Mouse (Mus musculus) spleen, adult 12 weeks (tissue): ENCODE measurements around the gene Parp11.

ENCODE experiments used
- DNase-seq: peaks from one replicate; pipeline ENCODE4 v3.0.0; 2022; ENCODE audit warnings: low spot score

The Parp11 gene

GRCm38 (mm10) chr6:127448869-127449268, 2.2 kb downstream of the Parp11 start:
- DNase-seq: no peak

- no peak for DNase-seq
Observed at GRCm38 (mm10) chr6:127449531-127450422, 3.1 kb downstream of the Parp11 start.

GRCm38 (mm10) chr6:127453407-127454343, 7.0 kb downstream of the Parp11 start:
- peak; percentile 93 for DNase-seq

GRCm38 (mm10) chr6:127454344-127454707, 7.7 kb downstream of the Parp11 start:
- no peak for DNase-seq

GRCm38 (mm10) chr6:127454809-127455208, 8.2 kb downstream of the Parp11 start:
- no peak for DNase-seq

GRCm38 (mm10) chr6:127455440-127455839, 8.8 kb downstream of the Parp11 start:
- no peak for DNase-seq

- no peak for DNase-seq
Observed at GRCm38 (mm10) chr6:127456769-127457168, 10.1 kb downstream of the Parp11 start.

- DNase-seq: no peak
Observed at GRCm38 (mm10) chr6:127459776-127460175, 13.1 kb downstream of the Parp11 start.

GRCm38 (mm10) chr6:127461491-127461890, 14.9 kb downstream of the Parp11 start:
- DNase-seq: no peak

- DNase-seq: no peak
Observed at GRCm38 (mm10) chr6:127462251-127462650, 15.6 kb downstream of the Parp11 start.

- no peak for DNase-seq
Observed at GRCm38 (mm10) chr6:127463273-127464001, 16.8 kb downstream of the Parp11 start.

GRCm38 (mm10) chr6:127464523-127464922, 17.9 kb downstream of the Parp11 start:
- no peak for DNase-seq

GRCm38 (mm10) chr6:127466749-127467310, 20.2 kb downstream of the Parp11 start:
- DNase-seq: no peak

- peak; percentile 19 for DNase-seq
Observed at GRCm38 (mm10) chr6:127472078-127472477, 25.4 kb downstream of the Parp11 start.

- DNase-seq: no peak
Observed at GRCm38 (mm10) chr6:127473961-127474360, 27.3 kb downstream of the Parp11 start.

GRCm38 (mm10) chr6:127475231-127475630, 28.6 kb downstream of the Parp11 start:
- DNase-seq: no peak

GRCm38 (mm10) chr6:127491046-127491445, 44.4 kb downstream of the Parp11 start:
- no peak for DNase-seq

- DNase-seq: no peak
Observed at GRCm38 (mm10) chr6:127492561-127492960, 45.9 kb downstream of the Parp11 start.

- DNase-seq: no peak
Observed at GRCm38 (mm10) chr6:127493750-127494149, 47.1 kb downstream of the Parp11 start.

GRCm38 (mm10) chr6:127494357-127494756, 47.7 kb downstream of the Parp11 start:
- no peak for DNase-seq

GRCm38 (mm10) chr6:127495251-127495650, 48.6 kb downstream of the Parp11 start:
- DNase-seq: no peak

- DNase-seq: no peak
Observed at GRCm38 (mm10) chr6:127495876-127496275, 49.2 kb downstream of the Parp11 start.
